Mouse (Mus musculus): ENCODE data around the gene Tor4a.

DNA sequence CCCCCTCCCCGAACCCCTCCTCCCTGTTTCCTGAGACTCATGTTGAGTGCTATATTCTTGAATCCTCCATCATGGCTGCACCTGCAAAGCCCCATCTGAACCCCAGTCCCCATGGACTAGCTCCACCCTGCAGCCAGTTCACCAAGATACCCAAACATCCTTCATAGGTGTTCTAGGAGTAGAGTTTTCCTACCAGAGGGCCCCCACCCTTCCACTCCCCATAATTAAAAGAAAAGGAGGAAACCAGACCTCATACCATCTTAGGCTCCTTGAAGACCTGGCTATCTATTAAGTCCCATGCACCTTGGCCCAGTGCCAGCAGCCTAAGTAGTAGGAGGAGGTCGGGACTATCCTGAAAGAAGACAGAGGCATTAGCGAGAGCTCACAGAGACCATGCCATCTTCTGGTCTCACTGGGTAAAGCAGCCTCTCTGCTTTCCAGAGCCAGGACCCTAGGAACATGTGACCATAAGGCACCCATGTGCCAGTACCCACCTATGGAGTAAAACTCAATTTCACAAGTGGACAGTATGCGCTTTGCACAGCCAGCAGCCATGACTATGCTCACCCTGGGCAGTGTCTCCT is 7.0 kb upstream of the Tor4a start:
- TF ChIP-seq CTCF (IDR thresholded peaks at IDR 0.05; ENCODE audit: insufficient read depth, low read depth, low read length) (no peak), POLR2A (IDR thresholded peaks at IDR 0.05; ENCODE audit: insufficient read depth, low read depth, low read length) (no peak)

Measured in olfactory bulb, adult 2 months (tissue).